Mouse (Mus musculus) adrenal gland, adult 8-10 months (tissue): ENCODE measurements around the gene BC067074. TPM values are rescaled to one million over a fixed set of nuclear protein-coding genes. Genes with fewer than 3 reads are reported as not detected.

Experiments
- DNase-seq: peaks from one replicate; pipeline ENCODE4 v3.0.0; 2022
- total RNA-seq, 4 experiments: library from RNA; stranded (reverse); gene quantifications; 2 replicates each; pipeline ENCODE4 v1.2.4; 2022

Gene BC067074
- total RNA-seq, 4 experiments from 2014 or later: 0.77 to 1.6 (median 0.87) TPM

- no peak for DNase-seq
Observed at GRCm38 (mm10) chr13:113324241-113324640, 31.3 kb downstream of the BC067074 start.

- no peak for DNase-seq
Observed at GRCm38 (mm10) chr13:113325678-113326077, 32.7 kb downstream of the BC067074 start.

- no peak for DNase-seq
Observed at GRCm38 (mm10) chr13:113332256-113332655, 39.3 kb downstream of the BC067074 start.

GRCm38 (mm10) chr13:113333374-113333773 lies 40.4 kb downstream of the BC067074 start:
- no peak for DNase-seq

GRCm38 (mm10) chr13:113333931-113334330 lies 41.0 kb downstream of the BC067074 start:
- DNase-seq: no peak

- no peak for DNase-seq
Observed at GRCm38 (mm10) chr13:113334773-113335172, 41.8 kb downstream of the BC067074 start.

- no peak for DNase-seq
Observed at GRCm38 (mm10) chr13:113337223-113337858, 44.4 kb downstream of the BC067074 start.

GRCm38 (mm10) chr13:113340644-113341043 lies 47.7 kb downstream of the BC067074 start:
- no peak for DNase-seq

- DNase-seq: no peak
Observed at GRCm38 (mm10) chr13:113341161-113341560, 48.2 kb downstream of the BC067074 start.

- no peak for DNase-seq
Observed at GRCm38 (mm10) chr13:113342355-113342919, 49.5 kb downstream of the BC067074 start.

- no peak for DNase-seq
Observed at GRCm38 (mm10) chr13:113350743-113351430, 57.9 kb downstream of the BC067074 start.

- DNase-seq: no peak
Observed at GRCm38 (mm10) chr13:113353546-113353945, 60.6 kb downstream of the BC067074 start.

- DNase-seq: no peak
Observed at GRCm38 (mm10) chr13:113353955-113354354, 61.0 kb downstream of the BC067074 start.

GRCm38 (mm10) chr13:113355022-113355421 lies 62.1 kb downstream of the BC067074 start:
- DNase-seq: no peak

GRCm38 (mm10) chr13:113357438-113358144 lies 64.6 kb downstream of the BC067074 start:
- DNase-seq: no peak

- DNase-seq: no peak
Observed at GRCm38 (mm10) chr13:113359676-113360075, 66.7 kb downstream of the BC067074 start.

GRCm38 (mm10) chr13:113365976-113366375 lies 73.0 kb downstream of the BC067074 start:
- DNase-seq: no peak

- DNase-seq: no peak
Observed at GRCm38 (mm10) chr13:113368931-113369579, 76.1 kb downstream of the BC067074 start.

- DNase-seq: no peak
Observed at GRCm38 (mm10) chr13:113369622-113370021, 76.7 kb downstream of the BC067074 start.

GRCm38 (mm10) chr13:113373291-113374083 lies 80.5 kb downstream of the BC067074 start:
- no peak for DNase-seq

- no peak for DNase-seq
Observed at GRCm38 (mm10) chr13:113374084-113374405, 81.1 kb downstream of the BC067074 start.

- DNase-seq: no peak
Observed at GRCm38 (mm10) chr13:113377631-113378030, 84.7 kb downstream of the BC067074 start.
